Comparison of ENCODE assay signal across 35 mouse cellular contexts in genomic region chr13:91875581-91875980, GRCm38 (mm10). TPM values are rescaled to one million over a fixed set of nuclear protein-coding genes. Genes with fewer than 3 reads are reported as not detected.
DNase-seq lines count a peak whose midpoint lies in the region; ATAC-seq and TF ChIP-seq lines count a peak whose summit lies in the region.
"Had no signal": no experiment of that assay in that cellular context is flagged by ENCODE, and none has a peak within 500 bp of the region (broad histone marks: within the 10 kb centered on the region; RNA-seq: fewer than 3 reads in every experiment).

No protein-coding gene starts in this region.

- intact Hi-C loops in heart, adult 2 months (cut with DNase I), result no loop called here

- peak; percentile 48; the same call in 1 of the 2 replicates for TF ChIP-seq POLR2A in heart, adult 2 months (IDR thresholded peaks at IDR 0.05; ENCODE audit: insufficient read depth, low read depth, low read length)

- TF ChIP-seq EP300 in heart, adult 2 months (IDR thresholded peaks at IDR 0.05; ENCODE audit: insufficient read depth, low read depth, low read length), result no peak

- peak overlapping the region; percentile 97 for H3K27ac ChIP-seq in heart, adult 2 months
- H3K27ac ChIP-seq in heart, embryonic 14.5 days (replicated peaks in 1 of 2; ENCODE audit: control insufficient read depth in 1 of 2, insufficient read depth in 1 of 2, low read depth in 2 of 2, low read length in 2 of 2), result peak overlapping the region; percentile 41 to 75; a peak in 3 of 4 replicates
- H3K27ac ChIP-seq: forebrain, embryonic 13.5 days; kidney, embryonic 15.5 days; limb, embryonic 13.5 days; liver, embryonic 12.5 days; midbrain, embryonic 12.5 days; neural tube, embryonic 12.5 days had no signal

- no peak overlapping the region for H3K4me2 ChIP-seq in heart, embryonic 14.5 days (ENCODE audit: low read length)
- H3K4me2 ChIP-seq: forebrain, embryonic 13.5 days; kidney, embryonic 15.5 days; limb, embryonic 13.5 days; liver, embryonic 12.5 days; midbrain, embryonic 12.5 days; neural tube, embryonic 12.5 days had no signal

- no peak for TF ChIP-seq CTCF in heart, adult 2 months (IDR thresholded peaks at IDR 0.05)

- ATAC-seq in heart, embryonic 14.5 days (ENCODE audit: insufficient number of reproducible peaks, insufficient read depth, low FRiP score, low read depth), result no peak
- ATAC-seq in activated CD4-positive, CD25-positive, alpha-beta regulatory T cell, adult 4 months, result no peak
- ATAC-seq: forebrain, embryonic 13.5 days; hindbrain, embryonic 16.5 days; liver, embryonic 12.5 days; liver, postnatal 0 days had no signal

- 1% methylated on average over 2 of the region's 2 CpGs for WGBS in heart, adult 2 months
- WGBS in heart, embryonic 14.5 days, result 34% methylated on average over 2 of the region's 2 CpGs

- no peaks in the 10 kb centered on the region for H3K27me3 ChIP-seq in heart, adult 2 months (ENCODE audit: control insufficient read depth, insufficient read depth, low read length)
- H3K27me3 ChIP-seq in heart, embryonic 14.5 days (ENCODE audit: control insufficient read depth, insufficient read depth, low read length), result no peaks in the 10 kb centered on the region
- H3K27me3 ChIP-seq: CH12.LX; forebrain, embryonic 13.5 days; kidney, embryonic 15.5 days; limb, embryonic 13.5 days; liver, embryonic 12.5 days; midbrain, embryonic 12.5 days; neural tube, embryonic 12.5 days had no signal

- peaks cover 8% of the 10 kb centered on the region; the same call in 1 of the 2 replicates for H3K4me1 ChIP-seq in heart, adult 2 months (ENCODE audit: control insufficient read depth, insufficient read depth, low read length)
- peaks cover 35 to 39% of the 10 kb centered on the region in 2 experiments for H3K4me1 ChIP-seq in heart, embryonic 14.5 days (ENCODE audit: control insufficient read depth in 2 of 2, insufficient read depth in 2 of 2, low read length in 2 of 2)
- H3K4me1 ChIP-seq: forebrain, embryonic 13.5 days; kidney, embryonic 15.5 days; liver, embryonic 12.5 days; megakaryocyte, embryonic 14.5 days; midbrain, embryonic 12.5 days; neural tube, embryonic 12.5 days had no signal

- 0 out of 2 replicates have a peak, but pooled peaks cover 1% of the 10 kb centered on the region for H3K79me2 ChIP-seq in heart, adult 2 months (replicated peaks; ENCODE audit: control insufficient read depth, insufficient read depth, low read length)

- no peak for DNase-seq in heart, adult 2 months
- no peak for DNase-seq in heart, adult 8-10 months (ENCODE audit: low spot score)
- DNase-seq in retina, postnatal 1 day, result peak; percentile 11
- DNase-seq in retina, embryonic 14.5 days (ENCODE audit: low spot score), result no peak
- DNase-seq in heart, postnatal 4 days, result peak; percentile 11
- DNase-seq in urinary bladder, postnatal 10 days (ENCODE audit: low spot score), result no peak
- DNase-seq: adrenal gland, adult 8-10 months; B cell, adult 2 months; cerebellum, adult 11 months; cerebellum, adult 9-10 months; embryo, embryonic 11 days; kidney, adult 18-20 months; kidney, postnatal 25 days; liver, postnatal 0 days; lung, postnatal 36 days; right cerebral cortex, postnatal 14 days had no signal

- peaks cover 12% of the 10 kb centered on the region; the same call in 1 of the 2 replicates for H3K36me3 ChIP-seq in heart, adult 2 months (ENCODE audit: control insufficient read depth, insufficient read depth, low read length)
- no peaks in the 10 kb centered on the region for H3K36me3 ChIP-seq in heart, embryonic 14.5 days (ENCODE audit: control insufficient read depth, insufficient read depth, low read length)
- H3K36me3 ChIP-seq: kidney, embryonic 15.5 days; limb, embryonic 13.5 days; liver, embryonic 12.5 days; midbrain, embryonic 12.5 days; neural tube, embryonic 12.5 days had no signal

- H3K9ac ChIP-seq in heart, adult 2 months (ENCODE audit: low read depth, low read length), result peak overlapping the region; percentile 76
- no peak overlapping the region for H3K9ac ChIP-seq in heart, embryonic 14.5 days (ENCODE audit: low read length)
- H3K9ac ChIP-seq: forebrain, embryonic 13.5 days; kidney, embryonic 15.5 days; limb, embryonic 13.5 days; liver, embryonic 12.5 days; liver, postnatal 0 days; midbrain, embryonic 12.5 days; neural tube, embryonic 12.5 days had no signal

- peak overlapping the region; percentile 47 for H3K4me3 ChIP-seq in heart, adult 2 months
- H3K4me3 ChIP-seq in heart, embryonic 14.5 days (ENCODE audit: control insufficient read depth in 1 of 2, insufficient read depth in 1 of 2, low read depth in 1 of 2, low read length in 2 of 2), result no peak overlapping the region
- H3K4me3 ChIP-seq: forebrain, embryonic 13.5 days; kidney, embryonic 15.5 days; limb, embryonic 13.5 days; liver, embryonic 12.5 days; megakaryocyte, embryonic 14.5 days; midbrain, embryonic 12.5 days; myocyte; neural tube, embryonic 12.5 days had no signal

- H3K9me3 ChIP-seq in heart, embryonic 14.5 days (ENCODE audit: control insufficient read depth, low read length), result no peaks in the 10 kb centered on the region
- H3K9me3 ChIP-seq: forebrain, embryonic 13.5 days; kidney, embryonic 15.5 days; limb, embryonic 13.5 days; liver, embryonic 12.5 days; midbrain, embryonic 12.5 days; neural tube, embryonic 12.5 days had no signal

RNA-seq across cellular contexts. Expression of gene Ckmt2, which starts 1.1 kb away (rescaled TPM):
- total RNA-seq in heart, adult 2 months (2021), result 1,000 to 10,000 TPM; 2,250 to 2,602 TPM
- polyA plus RNA-seq in heart, adult 2 months (2012; rRNA removed), result 2,389 and 3,414 TPM in 2 replicates
- 1,000 to 10,000 TPM; 2,501 to 2,686 (median 2,598) TPM for total RNA-seq in heart, adult 8-10 months (2022)
- polyA plus RNA-seq in heart, embryonic 14.5 days (2014; fragmentation: Nextera tagmentation; extraction: Ambion mirVana), result 30.1 and 32.2 TPM in 2 replicates
- 100 to 1,000 TPM; 279 to 301 TPM for total RNA-seq in heart, postnatal 4 days (2021)
- polyA plus RNA-seq in activated CD4-positive, CD25-positive, alpha-beta regulatory T cell, adult 4 months (2017; shearing (Covaris generic)), result not detected
- total RNA-seq: adrenal gland, adult 8-10 months; CH12.LX; ES-E14; left cerebral cortex, postnatal 36 days; midbrain, postnatal 0 days had no signal
- polyA plus RNA-seq: forebrain, embryonic 13.5 days; hindbrain, embryonic 11.5 days; limb, embryonic 13.5 days; liver, embryonic 12.5 days; midbrain, embryonic 12.5 days; midbrain, postnatal 0 days; neural tube, embryonic 12.5 days; small intestine, adult 2 months; stomach, embryonic 14.5 days; thymus, postnatal 0 days had no signal

Comparison
In these comparisons a context has a peak if more than half of its experiments do, and no peak if none do; other contexts are left out.
1. DNase-seq: peak in retina, postnatal 1 day (single experiment) and heart, postnatal 4 days (single experiment); none in heart, adult 2 months (0 of 2), heart, adult 8-10 months (single experiment), retina, embryonic 14.5 days (single experiment) and urinary bladder, postnatal 10 days (single experiment).
2. RNA of gene Ckmt2, which starts 1.1 kb away (total RNA-seq): 2,501 to 2,686 TPM in heart, adult 8-10 months and 2,250 to 2,602 TPM in heart, adult 2 months; 279 to 301 TPM in heart, postnatal 4 days; every median in the first group is over 4 times any median in the second.